Mouse (Mus musculus): Measurements from ENCODE around the gene 4930447C04Rik. TPM values are rescaled to one million over a fixed set of nuclear protein-coding genes. Genes with fewer than 3 reads are reported as not detected.

The 4930447C04Rik gene
- not detected for polyA plus RNA-seq (2017; shearing (Covaris generic))

GRCm38 (mm10) chr12:72940071-72940821 lies at the start of gene 4930447C04Rik:
Gene 4930447C04Rik, minus strand, starts transcription at chr12:72940774.

GRCm38 (mm10) chr12:72939616-72940015 lies 958 bp downstream of the 4930447C04Rik start, which contains the start of gene Six6:
Gene Six6, plus strand, starts transcription at chr12:72939892.

Other genes starting within 250 kb of the 4930447C04Rik start
- 11.3 TPM for gene Ppm1a, start 183.3 kb downstream of the 4930447C04Rik start, polyA plus RNA-seq (2017; shearing (Covaris generic))
- not detected for gene Six6, start 882 bp downstream of the 4930447C04Rik start, polyA plus RNA-seq (2017; shearing (Covaris generic))
- not detected for gene Six1, start 113.1 kb upstream of the 4930447C04Rik start, polyA plus RNA-seq (2017; shearing (Covaris generic))
- 0.06 TPM for gene Six4, start 172.7 kb upstream of the 4930447C04Rik start, polyA plus RNA-seq (2017; shearing (Covaris generic))
- 32.1 TPM for gene Mnat1, start 182.9 kb upstream of the 4930447C04Rik start, polyA plus RNA-seq (2017; shearing (Covaris generic))